Mouse (Mus musculus) erythroid progenitor cell, adult 5-6 weeks (primary cell): ENCODE data around the gene Med20. TPM values are rescaled to one million over a fixed set of nuclear protein-coding genes. Genes with fewer than 3 reads are reported as not detected.
"Not testable (repeated sequence)": the region's sequence is repeated elsewhere in the genome, so short reads cannot be mapped to it uniquely, and the experiment has no call there.

Experiments
- ATAC-seq: replicated peaks from 2 replicates; pipeline ENCODE4 v1.8.0; 2016; ENCODE audit warnings: moderate number of reproducible peaks, mild to moderate bottlenecking, moderate TSS enrichment, inconsistent platforms; ENCODE audit not compliant: poor library complexity, low FRiP score, severe bottlenecking
- total RNA-seq, 2 experiments: library from RNA; stranded (forward) in 1 of 2; stranded (reverse) in 1 of 2; fragments of 150-400 nt in 1 of 2; fragments of 186-747, 209-891 nt in 1 of 2; gene quantifications; 2 replicates each; pipeline versions ENCODE4 v1.2.3 to v1.2.4; 2015 to 2017; ENCODE audit warnings: low replicate concordance in 2 of 2

Gene Med20
- total RNA-seq, 2 experiments from 2014 or later, result 28.1 to 36.5 TPM

DNA sequence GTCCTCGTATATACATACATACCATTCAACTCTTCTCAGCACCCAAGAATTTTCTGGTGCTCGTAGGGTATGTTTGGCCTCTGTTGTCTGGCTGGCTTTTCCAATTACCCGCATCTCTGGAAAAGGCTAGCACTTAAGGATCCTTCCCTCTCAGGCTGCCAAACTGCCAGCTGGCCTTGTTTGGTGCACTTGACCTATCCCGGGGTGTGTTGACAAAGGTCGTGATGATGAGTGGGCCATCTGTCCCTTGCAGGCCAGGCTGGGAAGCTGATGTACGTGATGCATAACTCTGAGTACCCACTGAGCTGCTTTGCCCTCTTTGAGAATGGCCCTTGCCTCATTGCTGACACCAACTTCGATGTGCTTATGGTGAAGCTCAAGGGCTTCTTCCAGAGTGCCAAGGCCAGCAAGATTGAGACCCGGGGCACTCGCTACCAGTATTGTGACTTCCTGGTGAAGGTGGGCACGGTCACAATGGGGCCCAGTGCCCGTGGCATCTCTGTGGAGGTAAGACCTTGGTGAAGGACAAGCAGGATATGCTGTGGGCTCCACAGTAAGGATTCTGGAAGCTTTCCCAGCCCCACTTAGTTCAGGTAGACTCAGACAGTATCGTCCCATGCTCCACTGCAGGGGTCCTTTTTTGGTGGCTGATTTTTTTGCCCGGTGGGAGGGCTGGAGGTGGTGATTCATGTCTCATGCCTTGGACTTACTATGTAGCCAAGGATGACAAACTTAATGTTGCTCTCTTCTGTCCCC, 7.4 kb downstream of the Med20 start:
- no peak for ATAC-seq

DNA sequence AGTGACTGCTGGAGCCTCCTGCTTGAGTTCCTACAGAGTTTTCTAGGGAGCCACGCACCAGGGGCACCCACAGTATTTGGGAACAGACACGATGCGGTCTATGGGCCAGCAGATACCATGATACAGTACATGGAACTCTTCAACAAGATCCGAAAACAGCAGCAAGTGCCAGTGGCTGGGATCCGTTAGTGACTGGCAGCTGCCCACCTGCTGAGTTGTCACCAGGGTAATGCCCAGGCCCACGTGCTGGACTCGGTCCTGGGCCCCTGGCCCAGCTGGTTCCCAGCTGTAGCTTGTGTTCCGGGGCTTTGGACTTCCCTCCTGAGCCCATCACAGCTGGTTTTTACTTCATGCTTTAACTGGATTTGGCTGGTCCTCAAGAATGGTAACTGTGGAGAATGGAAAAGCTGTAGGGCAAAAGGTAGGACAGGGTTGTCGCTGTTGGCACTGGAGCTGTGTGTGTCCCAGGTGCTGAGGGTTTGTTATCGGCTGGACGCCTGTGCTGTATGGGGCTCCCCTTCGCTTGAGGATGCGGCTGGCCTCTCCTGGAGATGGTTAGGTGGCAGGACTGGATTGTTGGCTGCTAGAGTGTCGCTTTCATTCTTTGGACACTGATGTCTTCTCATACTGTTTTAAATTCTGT, 11.7 kb downstream of the Med20 start:
- ATAC-seq, result no peak

- not testable (repeated sequence) for ATAC-seq
Measured at GRCm38 (mm10) chr17:47624572-47624971, 13.2 kb downstream of the Med20 start.

GRCm38 (mm10) chr17:47625088-47625487, 13.7 kb downstream of the Med20 start:
- ATAC-seq, result no peak

- no peak for ATAC-seq
Measured at GRCm38 (mm10) chr17:47626031-47626430, 14.6 kb downstream of the Med20 start.

DNA sequence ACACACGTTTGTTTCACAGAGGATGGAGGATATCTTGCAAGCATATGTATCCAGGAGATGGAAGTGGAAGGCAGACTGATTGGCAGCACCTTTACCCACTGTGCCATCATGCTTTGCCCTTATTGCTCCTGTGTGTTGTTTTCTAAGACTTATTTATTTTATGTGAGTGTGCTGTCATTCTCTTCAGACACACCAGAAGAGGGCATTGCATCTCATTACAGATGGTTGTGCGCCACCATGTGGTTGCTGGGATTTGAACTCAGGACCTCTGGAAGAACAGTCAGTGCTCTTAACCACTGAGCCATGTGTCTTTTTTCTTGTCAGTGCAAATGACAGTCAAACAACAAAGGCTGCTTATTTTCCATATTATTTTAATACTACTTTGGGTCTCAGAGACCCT, 16.4 kb downstream of the Med20 start:
- ATAC-seq, result no peak

DNA sequence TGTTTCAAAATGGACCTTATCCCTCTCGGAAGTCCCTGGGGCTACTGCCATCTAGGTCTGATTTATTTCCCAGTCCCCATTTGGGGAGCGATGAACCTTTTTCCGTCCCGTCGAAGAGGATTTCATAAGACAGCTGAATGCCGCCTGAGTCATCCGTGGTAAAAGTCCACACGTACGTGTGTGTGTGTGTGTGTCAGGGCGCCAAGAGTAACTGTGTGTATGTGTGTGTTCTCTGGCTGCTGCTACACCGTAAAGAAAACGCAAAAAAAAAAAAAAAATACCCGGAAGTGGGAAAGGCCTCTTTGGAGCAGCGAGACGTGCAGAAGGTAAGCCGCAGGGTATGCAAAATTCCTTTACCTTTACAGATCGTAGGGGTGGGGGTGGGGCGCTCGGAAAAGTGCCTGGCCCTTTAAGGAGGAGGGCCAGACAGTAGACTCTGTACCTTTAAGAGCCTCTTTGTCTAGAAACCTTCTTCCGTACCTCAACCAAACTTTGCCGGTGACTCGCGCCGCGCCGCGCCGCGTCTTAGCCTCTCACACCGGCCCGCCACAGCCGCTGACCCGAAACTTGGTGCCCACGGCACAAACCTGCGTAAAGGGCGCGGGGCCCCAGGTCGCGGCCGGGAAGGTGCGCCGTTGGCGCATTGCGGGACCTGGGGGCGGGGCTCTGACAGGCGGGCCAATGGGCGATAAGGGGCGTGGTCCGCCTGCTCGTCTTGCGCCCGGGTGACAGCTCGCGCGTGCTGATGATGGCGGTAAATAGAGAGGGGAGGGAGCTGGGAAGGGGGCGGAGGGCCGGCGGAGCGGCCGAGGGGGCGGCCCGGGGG, 17.7 kb downstream of the Med20 start:
- peak; percentile 89 for ATAC-seq

- ATAC-seq, result peak; percentile 49
Measured at GRCm38 (mm10) chr17:47629717-47630677, 18.6 kb downstream of the Med20 start.

- ATAC-seq, result peak; percentile 37; the same call in 1 of the 2 replicates
Measured at GRCm38 (mm10) chr17:47630678-47631065, 19.3 kb downstream of the Med20 start, which contains the start of gene Usp49. TSS of gene Usp49 (plus strand) at chr17:47630690.

GRCm38 (mm10) chr17:47632181-47632840, 20.9 kb downstream of the Med20 start:
- ATAC-seq, result no peak

- no peak for ATAC-seq
Measured at GRCm38 (mm10) chr17:47633999-47634770, 22.8 kb downstream of the Med20 start.

GRCm38 (mm10) chr17:47642992-47643391, 31.6 kb downstream of the Med20 start:
- no peak for ATAC-seq

DNA sequence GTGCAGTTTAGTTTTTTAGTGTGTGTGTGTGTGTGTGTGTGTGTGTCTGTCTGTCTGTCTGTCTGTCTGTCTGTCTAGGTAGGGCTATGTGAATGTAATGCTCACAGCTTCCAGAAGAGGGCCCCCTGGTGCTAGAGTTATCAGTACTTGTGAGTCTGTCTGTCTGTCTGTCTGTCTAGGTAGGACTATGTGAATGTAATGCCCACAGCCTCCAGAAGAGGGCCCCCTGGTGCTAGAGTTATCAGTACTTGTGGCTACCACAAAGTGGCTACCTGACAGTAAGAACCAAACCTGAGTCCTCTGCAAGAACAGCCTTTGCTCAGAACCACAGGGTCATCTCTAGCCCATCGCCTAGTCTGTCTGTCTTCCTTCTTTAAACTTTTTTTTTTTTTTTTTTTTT, 35.3 kb downstream of the Med20 start:
- ATAC-seq, result peak; percentile 76

GRCm38 (mm10) chr17:47648966-47649365, 37.6 kb downstream of the Med20 start:
- ATAC-seq, result no peak

GRCm38 (mm10) chr17:47651953-47652352, 40.6 kb downstream of the Med20 start:
- ATAC-seq, result no peak

DNA sequence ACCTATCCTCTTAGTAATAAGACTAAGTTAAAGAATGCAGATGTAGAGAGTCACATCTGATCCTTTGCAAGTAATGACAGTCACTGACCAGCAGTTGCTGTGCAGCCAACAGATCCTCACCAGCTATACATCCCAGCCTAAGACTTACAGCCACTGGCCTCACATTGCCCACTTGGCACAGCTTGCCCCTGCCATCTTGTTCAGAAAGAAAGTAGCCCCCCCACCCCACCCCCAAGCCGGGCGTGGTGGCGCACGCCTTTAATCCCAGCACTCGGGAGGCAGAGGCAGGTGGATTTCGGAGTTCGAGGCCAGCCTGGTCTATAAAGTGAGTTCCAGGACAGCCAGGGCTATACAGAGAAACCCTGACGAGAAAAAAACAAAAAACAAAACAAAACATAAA, 43.0 kb downstream of the Med20 start:
- not testable (repeated sequence) for ATAC-seq

DNA sequence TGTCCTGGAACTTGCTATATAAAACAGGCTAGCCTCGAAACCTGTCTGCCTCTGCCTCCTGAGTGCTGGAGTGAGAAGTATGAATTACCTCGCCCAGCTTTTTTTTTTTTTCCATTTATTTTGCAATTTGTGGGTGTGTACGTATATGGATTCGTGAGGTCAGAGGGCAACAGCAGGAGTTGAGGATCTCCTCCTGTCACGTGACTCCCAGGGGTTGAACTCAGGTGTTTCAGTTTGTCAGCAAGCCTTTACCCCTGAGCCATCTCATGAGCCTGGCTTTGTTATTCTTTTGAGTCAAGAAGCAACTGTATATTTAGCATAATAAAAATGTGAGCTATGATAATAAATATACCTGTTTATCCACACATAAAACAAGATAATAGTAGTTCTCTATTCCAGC, 44.3 kb downstream of the Med20 start:
- ATAC-seq, result no peak

DNA sequence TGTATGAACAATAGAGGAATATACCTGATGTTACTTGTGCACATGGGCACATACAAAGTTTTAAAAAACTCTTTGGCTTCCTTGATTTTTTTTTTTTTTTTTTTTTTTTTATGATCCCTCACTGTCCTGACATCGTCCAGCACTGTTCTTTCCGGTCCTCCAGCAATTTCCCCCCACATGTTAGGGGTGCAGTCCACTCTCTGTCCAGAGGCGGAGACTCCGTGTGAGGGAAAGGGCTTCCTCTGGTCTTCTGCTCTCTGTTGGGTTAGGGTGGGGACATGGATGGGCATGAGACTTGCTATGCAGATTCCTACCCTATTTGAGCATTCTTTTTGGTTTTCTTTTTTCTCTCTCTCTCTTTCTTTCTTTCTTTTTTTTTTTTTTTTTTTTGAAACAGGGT, 46.5 kb downstream of the Med20 start:
- no peak for ATAC-seq
